Mouse (Mus musculus) T-helper 1 cell (primary cell): Measurements from ENCODE around the gene Ftsj3.
"Not testable (repeated sequence)": the region's sequence is repeated elsewhere in the genome, so short reads cannot be mapped to it uniquely, and the experiment has no call there.

Source experiments
- in situ Hi-C: fragments of 300-600 bp; cut with MboI, MseI; formaldehyde crosslinking; loops from one replicate; pipeline ENCODE4 v1.15.1; 2025; ENCODE audit warnings: high pct_unique_total_duplicates

Gene Ftsj3

DNA sequence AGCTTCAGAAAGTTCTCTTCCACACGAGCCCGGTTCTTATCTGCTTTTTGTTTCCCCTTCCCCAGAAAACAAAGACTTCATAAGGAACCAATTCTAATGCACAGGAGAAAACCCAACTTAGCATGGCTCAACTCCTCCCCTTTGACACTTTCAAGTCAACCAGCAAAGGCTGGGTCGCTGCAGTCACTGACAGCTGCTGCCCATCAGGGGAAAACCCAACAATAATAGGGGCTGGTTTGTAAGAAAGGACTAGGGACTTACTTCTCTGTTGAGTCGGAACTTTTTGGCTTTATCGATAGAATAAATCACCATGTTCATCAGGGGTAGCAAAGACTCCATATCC lies 53.8 kb downstream of the Ftsj3 start, which contains the start of gene Strada:
Gene Strada, minus strand, starts transcription at position 46 of the 343 bp plus-strand sequence.
- in situ Hi-C loops: no loop called here

- in situ Hi-C loops: no loop called here
These were observed 54.3 kb downstream of the Ftsj3 start for GRCm38 (mm10) chr11:106201337-106202122.

- in situ Hi-C loops: no loop called here
These were observed 55.1 kb downstream of the Ftsj3 start for GRCm38 (mm10) chr11:106200756-106201155.

DNA sequence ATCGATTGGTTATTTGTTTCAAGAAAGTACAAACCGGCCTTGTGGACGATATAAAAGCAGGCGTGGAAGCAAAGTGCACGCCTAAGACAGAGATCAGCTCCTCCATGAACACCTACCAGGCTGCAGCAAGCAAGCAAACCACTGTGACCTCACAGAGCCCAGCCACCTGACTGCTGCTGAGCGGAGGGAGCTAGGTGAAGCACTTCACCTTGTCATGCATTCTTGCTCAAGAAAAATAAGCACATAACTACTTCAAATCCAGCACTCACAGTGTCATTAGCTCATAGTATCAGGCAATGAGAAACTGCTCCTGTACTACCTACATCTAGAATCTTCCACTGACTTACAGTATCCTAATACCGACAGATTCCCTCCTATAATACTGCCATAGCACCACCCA lies 55.9 kb downstream of the Ftsj3 start:
- in situ Hi-C loops: not testable (repeated sequence)
